Mouse (Mus musculus): ENCODE measurements around the gene Serpina12. TPM values are rescaled to one million over a fixed set of nuclear protein-coding genes. Genes with fewer than 3 reads are reported as not detected.

Serpina12 gene
- total RNA-seq, 2 experiments from 2014 or later, result not detected

GRCm38 (mm10) chr12:104013620-104014019 lies 30.6 kb downstream of the Serpina12 start, which contains the start of gene Serpina9:
Gene Serpina9 (minus strand): TSS chr12:104013755.
- intact Hi-C loops (cut with DNase I), result no loop called here
- DNase-seq, result no peak

- intact Hi-C loops (cut with DNase I), result no loop called here
- DNase-seq, result no peak
Measured at GRCm38 (mm10) chr12:104004689-104005088, 39.6 kb downstream of the Serpina12 start.

GRCm38 (mm10) chr12:104003238-104003612 lies 41.0 kb downstream of the Serpina12 start:
- DNase-seq, result no peak

GRCm38 (mm10) chr12:104002569-104003237 lies 41.5 kb downstream of the Serpina12 start:
- intact Hi-C loops (cut with DNase I), result no loop called here
- DNase-seq, result no peak

More at GRCm38 (mm10) chr12:104003238-104003612, 41.0 kb downstream of the Serpina12 start:
- intact Hi-C loops (cut with DNase I), result no loop called here

GRCm38 (mm10) chr12:104000594-104000993 lies 43.6 kb downstream of the Serpina12 start:
- intact Hi-C loops (cut with DNase I), result no loop called here
- no peak for DNase-seq

- intact Hi-C loops (cut with DNase I), result loop anchor here (5.0 kb wide), 1 partner anchor 418 kb away; no protein-coding TSS in a partner anchor
- no peak for DNase-seq
Measured at GRCm38 (mm10) chr12:103999611-104000010, 44.6 kb downstream of the Serpina12 start.

GRCm38 (mm10) chr12:103996513-103996912 lies 47.7 kb downstream of the Serpina12 start:
- DNase-seq, result no peak
- intact Hi-C loops (cut with DNase I), result loop anchor here (5.0 kb wide), 1 partner anchor 421 kb away; no protein-coding TSS in a partner anchor

- DNase-seq, result peak; percentile 72
- intact Hi-C loops (cut with DNase I), result loop anchor here (2.0 to 5.0 kb wide), 2 partner anchors 73 to 422 kb away; no protein-coding TSS in a partner anchor
Measured at GRCm38 (mm10) chr12:103995292-103996072, 48.8 kb downstream of the Serpina12 start.

GRCm38 (mm10) chr12:103992945-103993344 lies 51.3 kb downstream of the Serpina12 start:
- intact Hi-C loops (cut with DNase I), result no loop called here
- DNase-seq, result no peak

- intact Hi-C loops (cut with DNase I), result no loop called here
- DNase-seq, result no peak
Measured at GRCm38 (mm10) chr12:103989857-103990256, 54.4 kb downstream of the Serpina12 start, which contains the start of gene Serpina11. Gene Serpina11 (minus strand): TSS chr12:103989957.

GRCm38 (mm10) chr12:103989514-103989767 lies 54.8 kb downstream of the Serpina12 start:
- intact Hi-C loops (cut with DNase I), result no loop called here
- no peak for DNase-seq

GRCm38 (mm10) chr12:103988754-103989513 lies 55.3 kb downstream of the Serpina12 start:
- intact Hi-C loops (cut with DNase I), result no loop called here
- no peak for DNase-seq

- intact Hi-C loops (cut with DNase I), result no loop called here
Measured at GRCm38 (mm10) chr12:103985868-103986267, 58.4 kb downstream of the Serpina12 start.

GRCm38 (mm10) chr12:103984935-103985334 lies 59.3 kb downstream of the Serpina12 start:
- peak; percentile 64 for DNase-seq

More at GRCm38 (mm10) chr12:103985868-103986267, 58.4 kb downstream of the Serpina12 start:
- DNase-seq, result no peak

GRCm38 (mm10) chr12:103981646-103982360 lies 62.4 kb downstream of the Serpina12 start:
- intact Hi-C loops (cut with DNase I), result no loop called here
- DNase-seq, result no peak

More at GRCm38 (mm10) chr12:103984935-103985334, 59.3 kb downstream of the Serpina12 start:
- intact Hi-C loops (cut with DNase I), result no loop called here

Other genes starting within 250 kb of the Serpina12 start
- not detected for gene Serpina1b, start 214.1 kb downstream of the Serpina12 start, total RNA-seq (2021)
- gene Serpina1a, start 180.9 kb downstream of the Serpina12 start, total RNA-seq (2021), result not detected
- not detected for gene Serpina1c, start 139.6 kb downstream of the Serpina12 start, total RNA-seq (2021)
- not detected for gene Serpina1e, start 85.5 kb downstream of the Serpina12 start, total RNA-seq (2021)
- gene Serpina11, start 54.5 kb downstream of the Serpina12 start, total RNA-seq (2021), result not detected
- under 1 TPM in 1 of 2 experiments, not detected in 1; 0.22 TPM for gene Serpina9, start 30.7 kb downstream of the Serpina12 start, total RNA-seq (2021)
- not detected for gene Serpina5, start 56.7 kb upstream of the Serpina12 start, total RNA-seq (2021)
- gene Serpina3a, start 68.3 kb upstream of the Serpina12 start, total RNA-seq (2021), result not detected
- gene Serpina3b, start 83.6 kb upstream of the Serpina12 start, total RNA-seq (2021), result not detected
- not detected for gene Serpina3c, start 109.4 kb upstream of the Serpina12 start, total RNA-seq (2021)
- gene Serpina3f, start 170.1 kb upstream of the Serpina12 start, total RNA-seq (2021), result not detected
- gene Serpina3g, start 191.8 kb upstream of the Serpina12 start, total RNA-seq (2021), result under 1 TPM in 1 of 2 experiments, not detected in 1; 0.50 TPM
- gene Serpina3i, start 218.7 kb upstream of the Serpina12 start, total RNA-seq (2021), result not detected

All from left cerebral cortex, postnatal 4 days (tissue).